Comparison of ENCODE assay signal across 9 mouse cellular contexts in genomic region chr16:13940847-13941395, GRCm38 (mm10). TPM values are rescaled to one million over a fixed set of nuclear protein-coding genes. Genes with fewer than 3 reads are reported as not detected.
DNase-seq lines count a peak whose midpoint lies in the region; ATAC-seq lines count a peak whose summit lies in the region.
"Had no signal": no experiment of that assay in that cellular context is flagged by ENCODE, and none has a peak within 500 bp of the region (broad histone marks: within the 10 kb centered on the region; RNA-seq: fewer than 3 reads in every experiment).

No protein-coding gene starts in this region.

- peak overlapping the region; percentile 99 for H3K4me2 ChIP-seq in kidney, embryonic 15.5 days
- H3K4me2 ChIP-seq in midbrain, embryonic 11.5 days = peak overlapping the region; percentile 94

- H3K4me1 ChIP-seq in kidney, embryonic 15.5 days = peaks cover 8% of the 10 kb centered on the region
- H3K4me1 ChIP-seq in embryonic facial prominence, embryonic 10.5 days = peaks cover 16% of the 10 kb centered on the region
- peaks cover 17% of the 10 kb centered on the region for H3K4me1 ChIP-seq in hindbrain, embryonic 10.5 days (replicated peaks)
- H3K4me1 ChIP-seq in midbrain, embryonic 11.5 days (ENCODE audit: control insufficient read depth, insufficient read depth, low read length) = 0 out of 2 replicates have a peak, but pooled peaks cover 2% of the 10 kb centered on the region

- no peak for DNase-seq in kidney, adult 11 months
- no peak for DNase-seq in embryonic facial prominence, embryonic 10.5 days (ENCODE audit: low spot score)
- no peak for DNase-seq in hindbrain, embryonic 10.5 days (ENCODE audit: low spot score)
- DNase-seq in midbrain, embryonic 11.5 days (ENCODE audit: low spot score, missing footprints) = peak; percentile 89
- no peak for DNase-seq in adipocyte (ENCODE audit: low spot score)
- DNase-seq in thymus, postnatal 36 days = no peak
- DNase-seq in left cerebral cortex, postnatal 10 days (ENCODE audit: extremely low spot score in 1 of 2, low spot score in 2 of 2) = no peak

- intact Hi-C loops in left cerebral cortex, postnatal 10 days (cut with DNase I) = no loop called here

- ATAC-seq in kidney, embryonic 15.5 days (replicated peaks; ENCODE audit: low FRiP score) = peak; percentile 93
- ATAC-seq in midbrain, embryonic 11.5 days (ENCODE audit: low FRiP score) = peak; percentile 80

- WGBS in kidney, embryonic 15.5 days = 2% methylated on average over 34 of the region's 34 CpGs
- WGBS in embryonic facial prominence, embryonic 10.5 days = 1% methylated on average over 34 of the region's 34 CpGs
- WGBS in hindbrain, embryonic 10.5 days = 4% methylated on average over 34 of the region's 34 CpGs
- WGBS in midbrain, embryonic 11.5 days = 2% methylated on average over 34 of the region's 34 CpGs

- H3K9ac ChIP-seq in kidney, embryonic 15.5 days = peak overlapping the region; percentile 53
- peak overlapping the region; percentile 59 for H3K9ac ChIP-seq in midbrain, embryonic 11.5 days (ENCODE audit: low read length)

- H3K27ac ChIP-seq in kidney, embryonic 15.5 days = no peak overlapping the region
- H3K27ac ChIP-seq in embryonic facial prominence, embryonic 10.5 days (replicated peaks) = peak overlapping the region; percentile 48; the same call in 1 of the 2 replicates
- peak overlapping the region; percentile 71 for H3K27ac ChIP-seq in hindbrain, embryonic 10.5 days
- H3K27ac ChIP-seq in midbrain, embryonic 11.5 days (ENCODE audit: low read depth, low read length) = no peak overlapping the region

- H3K9me3 ChIP-seq in kidney, embryonic 15.5 days (replicated peaks) = no peaks in the 10 kb centered on the region
- no peaks in the 10 kb centered on the region for H3K9me3 ChIP-seq in embryonic facial prominence, embryonic 10.5 days
- H3K9me3 ChIP-seq in hindbrain, embryonic 10.5 days = no peaks in the 10 kb centered on the region
- H3K9me3 ChIP-seq in midbrain, embryonic 11.5 days (ENCODE audit: control insufficient read depth, low read length) = no peaks in the 10 kb centered on the region

- peak overlapping the region; percentile 67 for H3K4me3 ChIP-seq in kidney, embryonic 15.5 days (replicated peaks)
- peak overlapping the region; percentile 70 for H3K4me3 ChIP-seq in embryonic facial prominence, embryonic 10.5 days
- H3K4me3 ChIP-seq in hindbrain, embryonic 10.5 days = peak overlapping the region; percentile 73
- H3K4me3 ChIP-seq in midbrain, embryonic 11.5 days (ENCODE audit: low read depth, low read length) = peak overlapping the region; percentile 60

- H3K36me3 ChIP-seq in kidney, embryonic 15.5 days = no peaks in the 10 kb centered on the region
- H3K36me3 ChIP-seq in embryonic facial prominence, embryonic 10.5 days (replicated peaks) = no peaks in the 10 kb centered on the region
- H3K36me3 ChIP-seq in hindbrain, embryonic 10.5 days = no peaks in the 10 kb centered on the region
- no peaks in the 10 kb centered on the region for H3K36me3 ChIP-seq in midbrain, embryonic 11.5 days (ENCODE audit: control insufficient read depth, insufficient read depth, low read length)

- H3K27me3 ChIP-seq in kidney, embryonic 15.5 days = no peaks in the 10 kb centered on the region
- peaks cover 22% of the 10 kb centered on the region for H3K27me3 ChIP-seq in embryonic facial prominence, embryonic 10.5 days (replicated peaks; ENCODE audit: low read depth, poor library complexity, severe bottlenecking)
- peaks cover 14% of the 10 kb centered on the region for H3K27me3 ChIP-seq in hindbrain, embryonic 10.5 days (ENCODE audit: insufficient read depth, poor library complexity, severe bottlenecking)
- peaks cover 5% of the 10 kb centered on the region; the same call in 1 of the 2 replicates for H3K27me3 ChIP-seq in midbrain, embryonic 11.5 days (ENCODE audit: control insufficient read depth, insufficient read depth, low read length)

RNA-seq across cellular contexts. Expression of gene Mpv17l, which starts 38.0 kb away (rescaled TPM):
- polyA plus RNA-seq in kidney, embryonic 15.5 days (2015; fragmentation: Nextera tagmentation; extraction: Ambion mirVana) = 7.5 and 7.7 TPM in 2 replicates
- 2.6 and 3.4 TPM in 2 replicates for polyA plus RNA-seq in embryonic facial prominence, embryonic 10.5 days (2016; fragmentation: Nextera tagmentation; extraction: Ambion mirVana)
- polyA plus RNA-seq in hindbrain, embryonic 10.5 days (2016; fragmentation: Nextera tagmentation; extraction: Ambion mirVana) = 3.3 and 4.6 TPM in 2 replicates
- 3.4 and 4.1 TPM in 2 replicates for polyA plus RNA-seq in midbrain, embryonic 11.5 days (2014; fragmentation: Nextera tagmentation; extraction: Ambion mirVana)
- total RNA-seq in left cerebral cortex, postnatal 10 days (2021) = 10 to 100 TPM; 71.9 to 75.9 TPM

RNA-seq across cellular contexts. Expression of gene Pdxdc1, which starts 38.0 kb away (rescaled TPM):
- 77.7 and 89.2 TPM in 2 replicates for polyA plus RNA-seq in kidney, embryonic 15.5 days (2015; fragmentation: Nextera tagmentation; extraction: Ambion mirVana)
- polyA plus RNA-seq in embryonic facial prominence, embryonic 10.5 days (2016; fragmentation: Nextera tagmentation; extraction: Ambion mirVana) = 72.2 and 74.8 TPM in 2 replicates
- polyA plus RNA-seq in hindbrain, embryonic 10.5 days (2016; fragmentation: Nextera tagmentation; extraction: Ambion mirVana) = 68.7 and 71.7 TPM in 2 replicates
- polyA plus RNA-seq in midbrain, embryonic 11.5 days (2014; fragmentation: Nextera tagmentation; extraction: Ambion mirVana) = 68.0 and 76.1 TPM in 2 replicates
- total RNA-seq in left cerebral cortex, postnatal 10 days (2021) = 10 to 100 TPM; 73.0 to 73.4 TPM

RNA-seq across cellular contexts. Expression of gene 2900011O08Rik, which starts 45.5 kb away (rescaled TPM):
- polyA plus RNA-seq in kidney, embryonic 15.5 days (2015; fragmentation: Nextera tagmentation; extraction: Ambion mirVana) = 1.6 and 2.2 TPM in 2 replicates
- polyA plus RNA-seq in embryonic facial prominence, embryonic 10.5 days (2016; fragmentation: Nextera tagmentation; extraction: Ambion mirVana) = 7.0 and 7.2 TPM in 2 replicates
- 9.3 and 22.4 TPM in 2 replicates for polyA plus RNA-seq in hindbrain, embryonic 10.5 days (2016; fragmentation: Nextera tagmentation; extraction: Ambion mirVana)
- 25.3 and 28.1 TPM in 2 replicates for polyA plus RNA-seq in midbrain, embryonic 11.5 days (2014; fragmentation: Nextera tagmentation; extraction: Ambion mirVana)
- 100 to 1,000 TPM; 292 to 312 TPM for total RNA-seq in left cerebral cortex, postnatal 10 days (2021)

RNA-seq across cellular contexts. Expression of gene Ifitm7, which starts 45.8 kb away (rescaled TPM):
- 0.08 TPM in 1 of 2 replicates, not detected in the other for polyA plus RNA-seq in kidney, embryonic 15.5 days (2015; fragmentation: Nextera tagmentation; extraction: Ambion mirVana)
- polyA plus RNA-seq in embryonic facial prominence, embryonic 10.5 days (2016; fragmentation: Nextera tagmentation; extraction: Ambion mirVana) = 0.35 and 0.56 TPM in 2 replicates
- 0.54 and 1.4 TPM in 2 replicates for polyA plus RNA-seq in hindbrain, embryonic 10.5 days (2016; fragmentation: Nextera tagmentation; extraction: Ambion mirVana)
- polyA plus RNA-seq in midbrain, embryonic 11.5 days (2014; fragmentation: Nextera tagmentation; extraction: Ambion mirVana) = 0.23 and 0.74 TPM in 2 replicates
- 1 to 10 TPM in 1 of 2 experiments, under 1 TPM in 1; 0.75 to 2.5 TPM for total RNA-seq in left cerebral cortex, postnatal 10 days (2021)
- total RNA-seq: gastrocnemius, postnatal 4 days had no signal

Comparison
In these comparisons a context has a peak if more than half of its experiments do, and no peak if none do; other contexts are left out.
1. H3K27ac ChIP-seq: peak in embryonic facial prominence, embryonic 10.5 days (single experiment) and hindbrain, embryonic 10.5 days (single experiment); none in kidney, embryonic 15.5 days (single experiment) and midbrain, embryonic 11.5 days (single experiment).
2. Peak in every context shown above with its lines, with median percentiles within 50 percentile points of each other: H3K4me3 ChIP-seq.